Mouse (Mus musculus) layer of hippocampus, adult 8-10 months (tissue): Measurements from ENCODE around the gene Kdm1a. TPM values are rescaled to one million over a fixed set of nuclear protein-coding genes. Genes with fewer than 3 reads are reported as not detected.

Source experiments
- DNase-seq, 2 experiments: peaks; one replicate each; pipeline ENCODE4 v3.0.0; 2022; ENCODE audit warnings: low spot score in 2 of 2
- total RNA-seq, 4 experiments: library from RNA; stranded (reverse); gene quantifications; 2 replicates each; pipeline ENCODE4 v1.2.4; 2022

Gene Kdm1a
- total RNA-seq, 4 experiments from 2014 or later: 82.6 to 91.3 (median 86.1) TPM

- peak in 1 of 2 experiments; percentile 15 for DNase-seq
Measured at GRCm38 (mm10) chr4:136602018-136602554, 437 bp downstream of the Kdm1a start.

DNA sequence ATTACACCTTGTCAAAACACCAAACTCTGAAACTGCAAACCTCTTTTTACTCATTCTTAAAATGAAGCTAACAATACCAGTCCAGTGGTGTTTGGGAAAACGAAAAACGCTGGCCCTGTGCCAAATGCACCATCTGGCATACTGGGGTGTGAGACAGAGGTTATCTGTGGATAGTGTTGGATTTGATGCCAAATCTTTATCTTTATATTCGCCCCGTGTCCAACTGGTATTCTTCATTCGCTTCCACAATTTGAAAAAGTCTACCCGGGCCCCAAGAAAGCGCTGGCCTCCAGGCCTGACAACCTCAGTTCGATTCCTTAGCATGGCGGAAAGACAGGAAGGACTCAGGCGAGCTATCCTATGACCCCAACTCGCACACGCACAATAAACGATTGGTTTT, 1.0 kb downstream of the Kdm1a start:
- peak; percentile 37 to 58 for DNase-seq

DNA sequence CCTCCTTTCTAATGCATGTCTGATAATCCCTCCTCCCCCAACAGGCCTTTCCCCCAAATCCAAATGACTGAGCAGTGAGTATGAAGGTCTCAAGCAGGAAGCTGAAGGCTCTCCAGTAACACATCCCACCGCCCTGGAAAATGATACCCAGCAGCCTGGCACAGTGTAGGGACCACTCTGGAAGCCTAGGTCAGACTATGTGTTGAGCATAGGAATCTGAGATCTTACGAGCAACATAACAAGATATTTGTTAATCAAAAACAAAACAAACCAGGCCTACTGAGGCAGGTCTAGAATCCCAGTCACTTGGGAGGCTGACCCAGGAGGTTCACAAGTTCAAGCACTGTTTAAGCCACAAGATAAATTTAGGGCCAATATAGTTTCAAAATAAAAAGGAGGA, 2.0 kb downstream of the Kdm1a start:
- DNase-seq: no peak

GRCm38 (mm10) chr4:136599869-136600268, 2.7 kb downstream of the Kdm1a start:
- no peak for DNase-seq

GRCm38 (mm10) chr4:136598268-136598876, 4.2 kb downstream of the Kdm1a start:
- no peak for DNase-seq

DNA sequence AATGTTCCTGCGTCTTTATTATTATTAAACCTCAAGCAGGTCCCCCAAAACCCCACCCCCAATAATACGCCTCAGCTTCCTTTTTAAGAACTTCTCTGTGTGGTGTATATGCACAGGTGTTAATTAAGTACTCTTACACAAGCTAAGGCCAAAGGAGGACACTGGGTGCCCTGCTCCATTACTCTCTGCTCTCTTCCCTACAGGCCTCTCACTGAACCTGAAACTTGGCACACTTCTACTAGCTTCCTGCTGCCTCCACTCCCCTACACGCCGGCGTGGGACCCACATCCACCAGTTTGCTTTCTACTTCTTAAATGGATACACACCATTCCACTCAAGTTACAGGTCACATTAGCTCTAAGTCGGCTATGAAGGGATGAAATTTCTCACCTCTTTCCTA, 7.3 kb downstream of the Kdm1a start:
- no peak for DNase-seq

GRCm38 (mm10) chr4:136594006-136594405, 8.5 kb downstream of the Kdm1a start:
- DNase-seq: no peak

- no peak for DNase-seq
Measured at GRCm38 (mm10) chr4:136592111-136592510, 10.4 kb downstream of the Kdm1a start.

DNA sequence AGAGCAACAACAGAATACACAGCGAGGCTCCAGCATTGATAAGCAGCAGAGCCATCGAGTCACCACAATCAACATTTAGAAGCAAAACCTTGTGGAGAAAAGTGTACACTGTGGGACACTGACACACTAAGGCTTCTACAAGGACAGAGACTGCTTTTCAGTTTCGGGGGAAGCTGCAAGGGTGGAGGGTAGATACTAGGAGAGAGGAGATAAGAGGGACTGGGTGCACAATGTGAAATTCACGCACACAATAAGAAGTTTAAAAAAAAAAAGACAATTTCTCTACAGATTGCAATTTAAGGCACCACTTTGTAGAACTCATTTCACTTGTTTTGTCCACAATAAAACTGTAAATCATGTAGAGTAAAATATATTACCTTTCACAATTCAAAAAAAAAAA, 14.5 kb downstream of the Kdm1a start:
- DNase-seq: no peak

DNA sequence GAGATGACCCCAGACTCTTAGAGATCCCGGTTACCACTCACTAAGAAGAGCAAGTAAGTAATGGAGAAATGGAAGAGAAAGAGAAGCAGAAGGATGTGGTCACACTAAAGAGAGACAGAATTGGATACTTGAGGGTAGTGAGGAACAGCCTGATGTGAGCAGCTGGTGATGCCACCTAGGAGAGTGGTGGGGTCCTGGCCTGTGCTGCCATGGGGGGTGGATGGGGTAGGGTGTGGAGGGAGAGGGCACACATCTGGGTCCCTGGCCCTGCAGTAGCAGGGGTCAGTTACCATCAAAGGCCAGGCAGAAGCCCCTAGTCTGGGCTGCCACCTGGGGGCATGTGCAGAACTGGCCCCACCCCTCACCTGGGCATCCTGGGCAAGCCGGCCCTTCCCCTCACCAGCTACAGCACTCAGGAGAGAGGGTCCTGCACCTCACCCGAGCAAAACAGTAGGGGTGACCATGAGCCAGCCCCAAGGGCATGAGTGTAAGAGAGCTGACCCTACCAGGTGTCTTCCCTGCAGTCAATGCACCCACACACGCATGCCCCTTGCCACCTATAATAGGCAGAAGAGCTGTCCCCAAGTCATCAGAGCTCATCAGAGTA, 15.2 kb downstream of the Kdm1a start:
- no peak for DNase-seq

GRCm38 (mm10) chr4:136581885-136582284, 20.6 kb downstream of the Kdm1a start:
- no peak for DNase-seq

GRCm38 (mm10) chr4:136569998-136570397, 32.5 kb downstream of the Kdm1a start:
- DNase-seq: no peak

GRCm38 (mm10) chr4:136568629-136569028, 33.9 kb downstream of the Kdm1a start:
- no peak for DNase-seq

GRCm38 (mm10) chr4:136562755-136563154, 39.8 kb downstream of the Kdm1a start:
- DNase-seq: no peak

GRCm38 (mm10) chr4:136560270-136560991, 42.1 kb downstream of the Kdm1a start:
- DNase-seq: no peak

DNA sequence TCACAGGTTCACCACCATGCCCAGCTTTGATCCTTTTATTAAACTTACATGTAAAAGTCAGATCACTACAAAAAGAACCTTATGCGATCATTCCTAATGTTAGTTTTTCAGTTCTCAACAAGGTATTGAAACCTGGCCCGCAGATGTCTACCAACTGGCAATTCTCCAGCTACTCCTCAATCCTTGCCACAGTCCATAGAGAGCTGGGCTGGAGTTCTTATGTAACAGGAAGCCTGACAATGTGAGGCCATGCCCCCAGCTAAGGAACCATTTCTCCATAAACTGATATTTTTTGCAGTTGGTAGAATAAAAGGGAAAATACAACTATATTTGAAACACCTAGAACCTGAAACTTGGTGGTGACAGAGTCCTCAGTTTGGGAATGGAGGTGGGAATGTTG, 42.8 kb downstream of the Kdm1a start:
- no peak for DNase-seq

GRCm38 (mm10) chr4:136557638-136558037, 44.9 kb downstream of the Kdm1a start:
- no peak for DNase-seq

GRCm38 (mm10) chr4:136553108-136553507, 49.4 kb downstream of the Kdm1a start:
- DNase-seq: no peak

DNA sequence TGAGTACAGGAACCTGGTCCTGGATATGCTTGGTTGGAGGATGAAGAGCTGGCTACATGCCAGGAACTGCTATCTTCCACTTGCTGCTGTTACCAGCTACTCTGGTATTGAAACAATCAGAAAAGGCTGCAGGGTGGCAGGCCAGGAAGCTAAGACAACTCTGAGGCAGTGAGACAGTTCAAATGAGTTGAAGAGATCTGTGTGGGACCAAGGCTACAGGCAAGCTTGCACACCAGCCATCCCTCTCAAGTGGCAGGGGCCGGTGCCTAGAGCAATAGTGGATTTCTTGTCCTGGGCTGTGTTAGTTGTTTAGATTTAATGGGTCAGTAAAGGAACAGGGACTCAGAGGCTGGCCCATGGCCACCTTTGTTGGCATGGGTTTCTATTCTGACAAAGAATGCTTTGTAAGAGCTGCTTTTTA, 54.1 kb downstream of the Kdm1a start:
- no peak for DNase-seq

GRCm38 (mm10) chr4:136547721-136548120, 54.8 kb downstream of the Kdm1a start:
- no peak for DNase-seq

GRCm38 (mm10) chr4:136546279-136547045, 56.1 kb downstream of the Kdm1a start:
- no peak for DNase-seq

DNA sequence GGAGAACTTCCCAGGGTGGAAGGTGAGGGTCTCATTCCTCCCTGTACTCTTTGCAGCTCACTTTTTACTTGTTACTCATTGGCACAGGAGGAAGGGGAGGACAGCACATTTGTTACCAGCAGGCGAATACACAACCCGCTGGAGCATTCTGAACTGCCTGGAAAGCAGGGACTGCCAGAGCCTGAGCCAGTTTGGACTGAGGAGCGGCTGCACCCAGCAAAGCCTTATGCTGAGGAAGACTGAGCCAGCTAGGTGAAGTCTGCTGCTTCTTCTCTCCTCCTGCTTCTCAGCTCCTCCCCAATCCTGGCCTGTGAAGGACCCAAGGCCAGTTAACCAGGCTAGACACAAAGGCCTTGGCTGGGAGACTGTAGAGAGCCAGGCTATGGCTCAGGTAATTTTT, 57.4 kb downstream of the Kdm1a start:
- DNase-seq: no peak
